Mouse (Mus musculus) cerebellum, postnatal 10 days (tissue): Measurements from ENCODE around the gene Dnajc11.

Experiments
- DNase-seq, 2 experiments: peaks; one replicate each; pipeline ENCODE4 v3.0.0; 2021; ENCODE audit warnings: mixed read lengths in 2 of 2

Gene Dnajc11

GRCm38 (mm10) chr4:152009076-152010051, 75.9 kb downstream of the Dnajc11 start:
- peak; percentile 83 to 84 for DNase-seq

GRCm38 (mm10) chr4:152010091-152010706, 76.7 kb downstream of the Dnajc11 start:
- DNase-seq = no peak

- peak; percentile 54 to 66 for DNase-seq
Measured at GRCm38 (mm10) chr4:152010707-152011134, 77.2 kb downstream of the Dnajc11 start.

GRCm38 (mm10) chr4:152011171-152011760, 77.8 kb downstream of the Dnajc11 start:
- no peak for DNase-seq

- no peak for DNase-seq
Measured at GRCm38 (mm10) chr4:152012109-152012508, 78.6 kb downstream of the Dnajc11 start.

- no peak for DNase-seq
Measured at GRCm38 (mm10) chr4:152013036-152013813, 79.7 kb downstream of the Dnajc11 start.

- no peak for DNase-seq
Measured at GRCm38 (mm10) chr4:152019073-152019472, 85.6 kb downstream of the Dnajc11 start.

- DNase-seq = no peak
Measured at GRCm38 (mm10) chr4:152020024-152020423, 86.5 kb downstream of the Dnajc11 start.

GRCm38 (mm10) chr4:152021568-152022097, 88.1 kb downstream of the Dnajc11 start:
- DNase-seq = no peak

GRCm38 (mm10) chr4:152022506-152022905, 89.0 kb downstream of the Dnajc11 start:
- DNase-seq = peak; percentile 39 to 60

- DNase-seq = no peak
Measured at GRCm38 (mm10) chr4:152024525-152024924, 91.0 kb downstream of the Dnajc11 start.

GRCm38 (mm10) chr4:152026751-152027508, 93.4 kb downstream of the Dnajc11 start:
- DNase-seq = no peak

GRCm38 (mm10) chr4:152027524-152027923, 94.0 kb downstream of the Dnajc11 start, which contains the start of gene Zbtb48:
TSS of gene Zbtb48 (minus strand) at chr4:152027671.
- peak; percentile 96 to 98 for DNase-seq

- DNase-seq = no peak
Measured at GRCm38 (mm10) chr4:152028456-152028855, 95.0 kb downstream of the Dnajc11 start.

GRCm38 (mm10) chr4:152029087-152029486, 95.6 kb downstream of the Dnajc11 start:
- DNase-seq = peak; percentile 40 to 45

- DNase-seq = peak in 1 of 2 experiments; percentile 12
Measured at GRCm38 (mm10) chr4:152029997-152030396, 96.5 kb downstream of the Dnajc11 start.
